Mouse (Mus musculus) embryonic facial prominence, embryonic 13.5 days (tissue): Measurements from ENCODE around the gene Phb. TPM values are rescaled to one million over a fixed set of nuclear protein-coding genes. Genes with fewer than 3 reads are reported as not detected.

ENCODE experiments used
- ATAC-seq: fragments of 200-750 bp; cut with Nextera tagmentation; 2 replicates; pipeline ENCODE4 v1.8.0; 2017; ENCODE audit warnings: low read depth; ENCODE audit not compliant: insufficient number of reproducible peaks, insufficient read depth, low FRiP score, low TSS enrichment
- H3K27ac ChIP-seq: fragments of 300-500 bp; sonication (generic); 2 replicates; pipeline ENCODE4 v1.5.1; 2015; ENCODE audit warnings: moderate library complexity, mild to moderate bottlenecking, inconsistent platforms
- H3K27me3 ChIP-seq: fragments of 300-500 bp; sonication (generic); 2 replicates; pipeline ENCODE4 v1.6.1; 2015; ENCODE audit warnings: mild to moderate bottlenecking, inconsistent platforms
- H3K36me3 ChIP-seq: fragments of 300-500 bp; sonication (generic); 2 replicates; pipeline ENCODE4 v1.6.1; 2015; ENCODE audit warnings: mild to moderate bottlenecking, inconsistent platforms
- H3K4me1 ChIP-seq: fragments of 300-500 bp; sonication (generic); 2 replicates; pipeline ENCODE4 v1.6.1; 2015; ENCODE audit warnings: inconsistent platforms
- H3K4me2 ChIP-seq: fragments of 300-500 bp; sonication (generic); 2 replicates; pipeline ENCODE4 v1.6.1; 2015; ENCODE audit warnings: moderate library complexity, mild to moderate bottlenecking, inconsistent platforms
- H3K4me3 ChIP-seq: fragments of 300-500 bp; sonication (generic); 2 replicates; pipeline ENCODE4 v1.5.1; 2015; ENCODE audit warnings: mild to moderate bottlenecking, inconsistent platforms
- H3K9ac ChIP-seq: fragments of 300-500 bp; sonication (generic); 2 replicates; pipeline ENCODE4 v1.6.1; 2015; ENCODE audit warnings: mild to moderate bottlenecking, inconsistent platforms
- H3K9me3 ChIP-seq: fragments of 300-500 bp; sonication (generic); 2 replicates; pipeline ENCODE4 v1.6.1; 2016; ENCODE audit warnings: inconsistent platforms
- WGBS: fragments of 180-500 bp; shearing (Covaris S2); methylation state at CpG from one replicate; pipeline ENCODE4 v1.1.7; 2015; ENCODE audit warnings: mixed read lengths; 5-methylcytosine and 5-hydroxymethylcytosine counted together
- polyA plus RNA-seq: library from polyadenylated mRNA; unstranded; fragments of >200 nt; fragmentation: Nextera tagmentation; extraction: Ambion mirVana; gene quantifications from 2 replicates; pipeline ENCODE4 v1.2.1, GENCODE M21; 2015

Gene Phb
- polyA plus RNA-seq, 1 experiment from 2014 or later, result 218 TPM

- Histone ChIP-seq H3K9ac (peak overlapping the region; percentile 98), H3K27me3 (no peaks in the 10 kb centered on the region), H3K36me3 (no peaks in the 10 kb centered on the region), H3K4me1 (peaks cover 29% of the 10 kb centered on the region), H3K4me2 (peak overlapping the region; percentile 90), H3K4me3 (peak overlapping the region; percentile 85), H3K27ac (peak overlapping the region; percentile 99), H3K9me3 (no peaks in the 10 kb centered on the region)
- ATAC-seq, result peak; percentile 50
- under 1% methylated on average over 49 of the region's 49 CpGs for WGBS
These were observed 46.6 kb downstream of the Phb start for GRCm38 (mm10) chr11:95713225-95713810.

GRCm38 (mm10) chr11:95713811-95714241, 47.1 kb downstream of the Phb start:
- peak overlapping the region; percentile 99 for H3K27ac ChIP-seq
- ATAC-seq, result no peak
- peak overlapping the region; percentile 98 for H3K9ac ChIP-seq
- H3K36me3 ChIP-seq, result no peaks in the 10 kb centered on the region
- H3K4me3 ChIP-seq, result peak overlapping the region; percentile 85
- peaks cover 29% of the 10 kb centered on the region for H3K4me1 ChIP-seq
- no peaks in the 10 kb centered on the region for H3K27me3 ChIP-seq
- WGBS, result under 1% methylated on average over 13 of the region's 13 CpGs
- H3K4me2 ChIP-seq, result peak overlapping the region; percentile 90
- H3K9me3 ChIP-seq, result no peaks in the 10 kb centered on the region

- Histone ChIP-seq H3K9me3 (no peaks in the 10 kb centered on the region), H3K4me1 (peaks cover 31% of the 10 kb centered on the region), H3K36me3 (no peaks in the 10 kb centered on the region), H3K27ac (0 out of 2 replicates have a peak overlapping the region, but pooled peaks have one; percentile 99), H3K9ac (peak overlapping the region; percentile 98), H3K27me3 (no peaks in the 10 kb centered on the region), H3K4me2 (peak overlapping the region; percentile 90), H3K4me3 (peak overlapping the region; percentile 85)
- 35% methylated on average over 7 of the region's 7 CpGs for WGBS
- no peak for ATAC-seq
These were observed 47.7 kb downstream of the Phb start for GRCm38 (mm10) chr11:95714411-95714810.

GRCm38 (mm10) chr11:95716136-95716535, 49.4 kb downstream of the Phb start:
- no peaks in the 10 kb centered on the region for H3K36me3 ChIP-seq
- no peak overlapping the region for H3K4me3 ChIP-seq
- no peaks in the 10 kb centered on the region for H3K27me3 ChIP-seq
- 0 out of 2 replicates have a peak overlapping the region, but pooled peaks have one; percentile 27 for H3K9ac ChIP-seq
- H3K4me2 ChIP-seq, result no peak overlapping the region
- 68% methylated on average over 8 of the region's 8 CpGs for WGBS
- ATAC-seq, result no peak
- H3K9me3 ChIP-seq, result no peaks in the 10 kb centered on the region
- H3K27ac ChIP-seq, result no peak overlapping the region
- peaks cover 31% of the 10 kb centered on the region for H3K4me1 ChIP-seq

- no peak overlapping the region for H3K4me2 ChIP-seq
- no peak for ATAC-seq
- WGBS, result 88% methylated on average over 3 of the region's 3 CpGs
- H3K9me3 ChIP-seq, result no peaks in the 10 kb centered on the region
- H3K9ac ChIP-seq, result no peak overlapping the region
- no peak overlapping the region for H3K4me3 ChIP-seq
- H3K27ac ChIP-seq, result no peak overlapping the region
- no peaks in the 10 kb centered on the region for H3K36me3 ChIP-seq
- peaks cover 23% of the 10 kb centered on the region for H3K4me1 ChIP-seq
- no peaks in the 10 kb centered on the region for H3K27me3 ChIP-seq
These were observed 52.6 kb downstream of the Phb start for GRCm38 (mm10) chr11:95719356-95719755.

- H3K4me3 ChIP-seq, result no peak within 1 kb of the TSS
- H3K27me3 ChIP-seq, result no peaks in the 10 kb centered on the region
- 0 out of 2 replicates have a peak, but pooled peaks cover 3% of the 10 kb centered on the region for H3K4me1 ChIP-seq
- no peak within 1 kb of the TSS for H3K9ac ChIP-seq
- 94% methylated on average over 5 of the region's 5 CpGs for whole genome bisulfite sequencing
- H3K27ac ChIP-seq, result no peak within 1 kb of the TSS
- H3K36me3 ChIP-seq, result no peaks in the 10 kb centered on the region
- ATAC-seq, result no peak
- no peaks in the 10 kb centered on the region for H3K9me3 ChIP-seq
- no peak within 1 kb of the TSS for H3K4me2 ChIP-seq
These were observed 56.5 kb downstream of the Phb start, which contains the start of gene B130006D01Rik for GRCm38 (mm10) chr11:95723287-95723686. Gene B130006D01Rik (plus strand): TSS chr11:95723587.

- Histone ChIP-seq H3K4me2 (no peak overlapping the region), H3K4me3 (no peak overlapping the region), H3K9me3 (no peaks in the 10 kb centered on the region), H3K27ac (no peak overlapping the region), H3K4me1 (no peaks in the 10 kb centered on the region), H3K27me3 (no peaks in the 10 kb centered on the region), H3K9ac (no peak overlapping the region), H3K36me3 (no peaks in the 10 kb centered on the region)
- no peak for ATAC-seq
- 93% methylated on average over 4 of the region's 4 CpGs for WGBS
These were observed 57.7 kb downstream of the Phb start for GRCm38 (mm10) chr11:95724466-95724865.

GRCm38 (mm10) chr11:95726156-95726555, 59.4 kb downstream of the Phb start:
- H3K9me3 ChIP-seq, result no peaks in the 10 kb centered on the region
- H3K4me2 ChIP-seq, result no peak overlapping the region
- no peak overlapping the region for H3K27ac ChIP-seq
- H3K4me3 ChIP-seq, result no peak overlapping the region
- H3K27me3 ChIP-seq, result no peaks in the 10 kb centered on the region
- no peaks in the 10 kb centered on the region for H3K36me3 ChIP-seq
- ATAC-seq, result no peak
- H3K9ac ChIP-seq, result no peak overlapping the region
- WGBS, result 70% methylated on average over 4 of the region's 4 CpGs
- H3K4me1 ChIP-seq, result no peaks in the 10 kb centered on the region

- Histone ChIP-seq H3K4me3 (no peak overlapping the region), H3K27ac (no peak overlapping the region), H3K4me1 (no peaks in the 10 kb centered on the region), H3K36me3 (no peaks in the 10 kb centered on the region), H3K27me3 (no peaks in the 10 kb centered on the region), H3K9me3 (no peaks in the 10 kb centered on the region), H3K9ac (no peak overlapping the region), H3K4me2 (no peak overlapping the region)
- ATAC-seq, result no peak
- 88% methylated on average over 5 of the region's 5 CpGs for WGBS
These were observed 61.2 kb downstream of the Phb start for GRCm38 (mm10) chr11:95727947-95728346.

- no peak overlapping the region for H3K27ac ChIP-seq
- H3K4me3 ChIP-seq, result no peak overlapping the region
- H3K4me1 ChIP-seq, result no peaks in the 10 kb centered on the region
- ATAC-seq, result no peak
- no peak overlapping the region for H3K9ac ChIP-seq
- H3K36me3 ChIP-seq, result no peaks in the 10 kb centered on the region
- H3K4me2 ChIP-seq, result no peak overlapping the region
- H3K27me3 ChIP-seq, result no peaks in the 10 kb centered on the region
- WGBS, result 85% methylated on average over 12 of the region's 12 CpGs
- no peaks in the 10 kb centered on the region for H3K9me3 ChIP-seq
These were observed 62.5 kb downstream of the Phb start for GRCm38 (mm10) chr11:95728916-95729907.
